In genomic region chr6:112850745-112851144, GRCm38 (mm10) we compare ENCODE assay signal across 13 mouse cellular contexts.
DNase-seq lines count a peak whose midpoint lies in the region; ATAC-seq and TF ChIP-seq lines count a peak whose summit lies in the region.
"Had no signal": no experiment of that assay in that cellular context is flagged by ENCODE, and none has a peak within 500 bp of the region (broad histone marks: within the 10 kb centered on the region; RNA-seq: fewer than 3 reads in every experiment).

No protein-coding gene starts in this region.

- peaks cover 18% of the 10 kb centered on the region for H3K4me1 ChIP-seq in hindbrain, postnatal 0 days (ENCODE audit: insufficient read depth, low read length)

- no peak for TF ChIP-seq CTCF in hindbrain, postnatal 0 days (IDR thresholded peaks at IDR 0.05; ENCODE audit: low read depth)

- H3K27me3 ChIP-seq in hindbrain, postnatal 0 days (ENCODE audit: insufficient read depth, low read length), result no peaks in the 10 kb centered on the region
- H3K27me3 ChIP-seq: Patski had no signal

- no peak overlapping the region for H3K4me3 ChIP-seq in hindbrain, postnatal 0 days (ENCODE audit: low read length)

- peak; percentile 33 for DNase-seq in gastrocnemius, postnatal 14 days
- DNase-seq in gastrocnemius, postnatal 10 days, result no peak
- peak; percentile 62 for DNase-seq in right cerebral cortex, adult 18-20 months
- no peak for DNase-seq in right cerebral cortex, postnatal 25 days
- DNase-seq in hindbrain, postnatal 0 days (ENCODE audit: low spot score), result peak; percentile 62
- DNase-seq in right cerebral cortex, postnatal 10 days (ENCODE audit: low spot score in 2 of 2), result peak; percentile 55 to 66
- DNase-seq in urinary bladder, postnatal 14 days (ENCODE audit: low spot score), result no peak
- DNase-seq: adrenal gland, postnatal 10 days; kidney, postnatal 14 days; lung, adult 18-20 months; retina, postnatal 1 day had no signal

- no peaks in the 10 kb centered on the region for H3K36me3 ChIP-seq in hindbrain, postnatal 0 days (ENCODE audit: insufficient read depth, low read length)

- WGBS in hindbrain, postnatal 0 days, result 24% methylated on average over 5 of the region's 5 CpGs

- H3K27ac ChIP-seq in hindbrain, postnatal 0 days, result peak overlapping the region; percentile 7; the same call in 1 of the 2 replicates

- no peak overlapping the region for H3K4me2 ChIP-seq in hindbrain, postnatal 0 days (ENCODE audit: low read depth, low read length)

- ATAC-seq in hindbrain, postnatal 0 days, result peak; percentile 57
- no peak for ATAC-seq in CD4-positive, CD25-positive, alpha-beta regulatory T cell, adult 4 months
- ATAC-seq: Patski had no signal

- intact Hi-C loops in gastrocnemius, postnatal 14 days (cut with DNase I; ENCODE audit: low total_unique reads), result no loop called here

- H3K9me3 ChIP-seq in hindbrain, postnatal 0 days (ENCODE audit: low read length), result no peaks in the 10 kb centered on the region

- no peak overlapping the region for H3K9ac ChIP-seq in hindbrain, postnatal 0 days (replicated peaks; ENCODE audit: low read length)

Comparison
In these comparisons a context has a peak if more than half of its experiments do, and no peak if none do; other contexts are left out.
1. DNase-seq: peak in gastrocnemius, postnatal 14 days (single experiment), right cerebral cortex, adult 18-20 months (single experiment), hindbrain, postnatal 0 days (single experiment) and right cerebral cortex, postnatal 10 days (2 of 2); none in gastrocnemius, postnatal 10 days (single experiment), right cerebral cortex, postnatal 25 days (single experiment) and urinary bladder, postnatal 14 days (single experiment).